Mouse (Mus musculus): Measurements from ENCODE around the gene Harbi1. TPM values are rescaled to one million over a fixed set of nuclear protein-coding genes. Genes with fewer than 3 reads are reported as not detected.
"Not testable (repeated sequence)": the region's sequence is repeated elsewhere in the genome, so short reads cannot be mapped to it uniquely, and the experiment has no call there.

The Harbi1 gene
- polyA plus RNA-seq, 1 experiment from 2014 or later: 20.6 TPM

DNA sequence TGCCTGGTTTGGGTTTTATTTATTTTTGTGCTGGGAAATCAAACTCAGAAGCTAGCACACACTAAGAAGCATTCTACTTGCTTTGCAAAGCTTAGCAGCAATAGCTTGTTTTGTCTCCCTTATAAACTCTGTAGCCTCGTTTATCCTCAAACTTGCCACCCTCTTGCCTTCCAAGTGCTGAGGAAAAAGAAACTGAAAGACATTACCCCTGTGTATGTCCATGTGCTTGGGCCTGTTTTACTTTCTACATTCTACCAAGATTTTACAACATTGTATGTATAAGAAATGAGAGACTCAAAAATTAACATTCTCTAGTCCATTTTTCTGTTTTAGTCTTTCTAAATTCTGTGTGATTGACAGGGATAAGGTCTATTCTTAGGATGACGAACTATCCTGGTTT lies 14.1 kb downstream of the Harbi1 start:
- DNase-seq (ENCODE audit: low spot score) (no peak), ATAC-seq (ENCODE audit: low FRiP score) (no peak)
- H3K4me2 ChIP-seq (replicated peaks; ENCODE audit: low read depth, low read length): no peak overlapping the region
- no peaks in the 10 kb centered on the region for H3K27me3 ChIP-seq (ENCODE audit: control insufficient read depth, insufficient read depth, low read length)
- no peaks in the 10 kb centered on the region for H3K4me1 ChIP-seq (replicated peaks; ENCODE audit: control insufficient read depth, insufficient read depth, low read length)
- H3K9ac ChIP-seq (ENCODE audit: low read depth, low read length): no peak overlapping the region
- H3K4me3 ChIP-seq (ENCODE audit: low read depth, low read length): no peak overlapping the region
- H3K36me3 ChIP-seq (ENCODE audit: control insufficient read depth, insufficient read depth, low read length): no peaks in the 10 kb centered on the region
- 72% methylated on average over 2 of the region's 2 CpGs for WGBS
- H3K27ac ChIP-seq (ENCODE audit: low read depth, low read length): no peak overlapping the region
- H3K9me3 ChIP-seq (ENCODE audit: control insufficient read depth, low read length): no peaks in the 10 kb centered on the region

GRCm38 (mm10) chr2:91725476-91725875 lies 14.8 kb downstream of the Harbi1 start:
- not testable (repeated sequence) for H3K4me1 ChIP-seq (replicated peaks; ENCODE audit: control insufficient read depth, insufficient read depth, low read length); DNase-seq (ENCODE audit: low spot score); H3K4me2 ChIP-seq (replicated peaks; ENCODE audit: low read depth, low read length); ATAC-seq (ENCODE audit: low FRiP score); H3K36me3 ChIP-seq (ENCODE audit: control insufficient read depth, insufficient read depth, low read length); H3K27me3 ChIP-seq (ENCODE audit: control insufficient read depth, insufficient read depth, low read length); H3K27ac ChIP-seq (ENCODE audit: low read depth, low read length); H3K4me3 ChIP-seq (ENCODE audit: low read depth, low read length); H3K9me3 ChIP-seq (ENCODE audit: control insufficient read depth, low read length); H3K9ac ChIP-seq (ENCODE audit: low read depth, low read length)
- 53% methylated on average over 4 of the region's 4 CpGs for WGBS

DNA sequence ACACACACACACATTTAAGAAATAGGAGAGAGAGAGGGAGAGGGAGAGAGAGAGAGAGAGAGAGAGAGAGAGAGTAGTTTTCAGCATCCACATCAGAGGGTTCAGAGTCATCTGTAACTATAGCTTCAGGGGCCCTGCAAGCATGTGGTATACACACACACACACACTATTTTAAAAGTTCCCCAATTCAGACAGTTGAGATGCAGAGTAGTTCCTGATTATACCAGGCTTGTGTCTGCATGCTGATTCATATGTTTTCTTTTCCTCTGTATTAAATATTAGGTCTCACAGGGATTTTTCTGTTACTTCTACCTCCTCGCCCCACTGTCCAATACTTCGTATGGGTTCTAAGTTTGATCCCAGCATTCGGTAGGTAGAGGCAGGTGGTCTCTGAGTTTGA lies 16.4 kb downstream of the Harbi1 start:
- no peak for ATAC-seq (ENCODE audit: low FRiP score)
- 95% methylated on average over 3 of the region's 3 CpGs for WGBS

GRCm38 (mm10) chr2:91729571-91729970 lies 18.9 kb downstream of the Harbi1 start:
- DNase-seq (ENCODE audit: low spot score) (no peak), ATAC-seq (ENCODE audit: low FRiP score) (0 out of 2 replicates have a peak, but pooled peaks have one; percentile 22)
- Histone ChIP-seq H3K9me3 (ENCODE audit: control insufficient read depth, low read length) (no peaks in the 10 kb centered on the region), H3K4me3 (ENCODE audit: low read depth, low read length) (peak overlapping the region; percentile 99), H3K36me3 (ENCODE audit: control insufficient read depth, insufficient read depth, low read length) (no peaks in the 10 kb centered on the region), H3K4me2 (replicated peaks; ENCODE audit: low read depth, low read length) (peak overlapping the region; percentile 33), H3K27ac (ENCODE audit: low read depth, low read length) (no peak overlapping the region), H3K9ac (ENCODE audit: low read depth, low read length) (peak overlapping the region; percentile 31; the same call in 1 of the 2 replicates), H3K4me1 (replicated peaks; ENCODE audit: control insufficient read depth, insufficient read depth, low read length) (no peaks in the 10 kb centered on the region), H3K27me3 (ENCODE audit: control insufficient read depth, insufficient read depth, low read length) (no peaks in the 10 kb centered on the region)
- WGBS: 18% methylated on average over 4 of the region's 4 CpGs

More for the DNA sequence above, 16.4 kb downstream of the Harbi1 start:
- Histone ChIP-seq H3K9me3 (ENCODE audit: control insufficient read depth, low read length) (no peaks in the 10 kb centered on the region), H3K27me3 (ENCODE audit: control insufficient read depth, insufficient read depth, low read length) (no peaks in the 10 kb centered on the region), H3K4me2 (replicated peaks; ENCODE audit: low read depth, low read length) (no peak overlapping the region), H3K4me1 (replicated peaks; ENCODE audit: control insufficient read depth, insufficient read depth, low read length) (no peaks in the 10 kb centered on the region), H3K9ac (ENCODE audit: low read depth, low read length) (no peak overlapping the region), H3K36me3 (ENCODE audit: control insufficient read depth, insufficient read depth, low read length) (no peaks in the 10 kb centered on the region), H3K4me3 (ENCODE audit: low read depth, low read length) (no peak overlapping the region), H3K27ac (ENCODE audit: low read depth, low read length) (no peak overlapping the region)
- DNase-seq (ENCODE audit: low spot score): no peak

GRCm38 (mm10) chr2:91729971-91730821 lies 19.5 kb downstream of the Harbi1 start, which contains the start of gene Ambra1:
Gene Ambra1 (plus strand): TSS chr2:91730134.
- Histone ChIP-seq H3K4me2 (replicated peaks; ENCODE audit: low read depth, low read length) (peak within 1 kb of the TSS; percentile 50), H3K9me3 (ENCODE audit: control insufficient read depth, low read length) (no peaks in the 10 kb centered on the region), H3K4me3 (ENCODE audit: low read depth, low read length) (peak within 1 kb of the TSS; percentile 99), H3K9ac (ENCODE audit: low read depth, low read length) (peak within 1 kb of the TSS; percentile 97), H3K36me3 (ENCODE audit: control insufficient read depth, insufficient read depth, low read length) (no peaks in the 10 kb centered on the region), H3K27me3 (ENCODE audit: control insufficient read depth, insufficient read depth, low read length) (no peaks in the 10 kb centered on the region), H3K27ac (ENCODE audit: low read depth, low read length) (peak within 1 kb of the TSS; percentile 92), H3K4me1 (replicated peaks; ENCODE audit: control insufficient read depth, insufficient read depth, low read length) (no peaks in the 10 kb centered on the region)
- ATAC-seq (ENCODE audit: low FRiP score) (peak; percentile 91), DNase-seq (ENCODE audit: low spot score) (peak; percentile 98)
- under 1% methylated on average over 55 of the region's 68 CpGs for WGBS

DNA sequence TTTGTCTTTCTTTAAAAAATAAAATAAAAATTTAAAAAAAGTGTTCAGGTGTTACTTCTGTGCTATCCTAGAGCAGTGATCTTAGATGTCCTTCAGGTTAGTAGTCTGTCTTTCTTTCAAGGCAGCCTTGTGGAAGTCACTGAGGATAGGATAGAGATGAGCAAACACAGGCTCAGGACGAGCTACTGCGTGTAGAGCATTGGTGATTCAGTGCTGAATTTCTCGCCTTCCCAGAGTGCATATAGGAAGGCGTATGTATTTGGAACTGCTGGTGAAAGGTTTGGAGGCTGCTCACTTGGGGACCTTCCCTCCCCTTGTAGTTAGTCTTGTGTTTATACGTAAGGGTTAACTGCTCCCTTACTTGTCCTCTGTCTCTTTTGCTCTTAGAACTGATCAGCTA lies 24.6 kb downstream of the Harbi1 start:
- H3K36me3 ChIP-seq (ENCODE audit: control insufficient read depth, insufficient read depth, low read length): no peaks in the 10 kb centered on the region
- ATAC-seq (ENCODE audit: low FRiP score) (no peak), DNase-seq (ENCODE audit: low spot score) (no peak)
- no peak overlapping the region for H3K9ac ChIP-seq (ENCODE audit: low read depth, low read length)
- H3K9me3 ChIP-seq (ENCODE audit: control insufficient read depth, low read length): no peaks in the 10 kb centered on the region
- H3K4me3 ChIP-seq (ENCODE audit: low read depth, low read length): no peak overlapping the region
- 94% methylated on average over 5 of the region's 5 CpGs for WGBS
- H3K4me1 ChIP-seq (replicated peaks; ENCODE audit: control insufficient read depth, insufficient read depth, low read length): no peaks in the 10 kb centered on the region
- H3K27ac ChIP-seq (ENCODE audit: low read depth, low read length): no peak overlapping the region
- H3K4me2 ChIP-seq (replicated peaks; ENCODE audit: low read depth, low read length): no peak overlapping the region
- H3K27me3 ChIP-seq (ENCODE audit: control insufficient read depth, insufficient read depth, low read length): no peaks in the 10 kb centered on the region

DNA sequence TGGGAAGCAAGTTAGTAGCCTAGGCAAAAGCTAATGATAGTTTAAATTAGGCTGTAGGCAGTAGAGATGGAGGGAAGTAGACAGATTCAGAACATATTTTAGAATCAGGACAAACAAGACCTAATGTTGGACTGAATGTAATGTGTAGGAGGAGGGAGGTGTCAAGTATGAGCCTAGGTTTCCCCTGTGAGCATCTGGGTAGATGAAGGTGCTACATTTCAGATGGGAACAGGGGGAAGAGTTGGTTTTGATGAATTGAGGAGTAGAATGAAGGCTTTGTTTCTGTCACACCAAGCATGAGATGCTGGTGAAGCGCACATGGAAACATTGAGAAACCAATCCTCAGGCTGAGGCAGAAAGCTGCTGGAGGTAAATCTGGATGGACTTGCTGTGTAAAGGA lies 28.9 kb downstream of the Harbi1 start:
- no peaks in the 10 kb centered on the region for H3K4me1 ChIP-seq (replicated peaks; ENCODE audit: control insufficient read depth, insufficient read depth, low read length)
- no peaks in the 10 kb centered on the region for H3K9me3 ChIP-seq (ENCODE audit: control insufficient read depth, low read length)
- H3K27ac ChIP-seq (ENCODE audit: low read depth, low read length): no peak overlapping the region
- H3K4me3 ChIP-seq (ENCODE audit: low read depth, low read length): no peak overlapping the region
- 95% methylated on average over 1 of the region's 1 CpGs for WGBS
- ATAC-seq (ENCODE audit: low FRiP score): no peak
- H3K4me2 ChIP-seq (replicated peaks; ENCODE audit: low read depth, low read length): no peak overlapping the region
- DNase-seq (ENCODE audit: low spot score): no peak
- no peaks in the 10 kb centered on the region for H3K27me3 ChIP-seq (ENCODE audit: control insufficient read depth, insufficient read depth, low read length)
- H3K9ac ChIP-seq (ENCODE audit: low read depth, low read length): no peak overlapping the region
- H3K36me3 ChIP-seq (ENCODE audit: control insufficient read depth, insufficient read depth, low read length): no peaks in the 10 kb centered on the region

GRCm38 (mm10) chr2:91744686-91745085 lies 34.0 kb downstream of the Harbi1 start:
- no peak overlapping the region for H3K27ac ChIP-seq (ENCODE audit: low read depth, low read length)
- H3K4me2 ChIP-seq (replicated peaks; ENCODE audit: low read depth, low read length): no peak overlapping the region
- H3K9me3 ChIP-seq (ENCODE audit: control insufficient read depth, low read length): no peaks in the 10 kb centered on the region
- ATAC-seq (ENCODE audit: low FRiP score): no peak
- no peaks in the 10 kb centered on the region for H3K27me3 ChIP-seq (ENCODE audit: control insufficient read depth, insufficient read depth, low read length)
- no peak overlapping the region for H3K4me3 ChIP-seq (ENCODE audit: low read depth, low read length)
- no peak for DNase-seq (ENCODE audit: low spot score)
- 87% methylated on average over 5 of the region's 5 CpGs for WGBS
- no peaks in the 10 kb centered on the region for H3K36me3 ChIP-seq (ENCODE audit: control insufficient read depth, insufficient read depth, low read length)
- H3K4me1 ChIP-seq (replicated peaks; ENCODE audit: control insufficient read depth, insufficient read depth, low read length): no peaks in the 10 kb centered on the region
- H3K9ac ChIP-seq (ENCODE audit: low read depth, low read length): no peak overlapping the region

DNA sequence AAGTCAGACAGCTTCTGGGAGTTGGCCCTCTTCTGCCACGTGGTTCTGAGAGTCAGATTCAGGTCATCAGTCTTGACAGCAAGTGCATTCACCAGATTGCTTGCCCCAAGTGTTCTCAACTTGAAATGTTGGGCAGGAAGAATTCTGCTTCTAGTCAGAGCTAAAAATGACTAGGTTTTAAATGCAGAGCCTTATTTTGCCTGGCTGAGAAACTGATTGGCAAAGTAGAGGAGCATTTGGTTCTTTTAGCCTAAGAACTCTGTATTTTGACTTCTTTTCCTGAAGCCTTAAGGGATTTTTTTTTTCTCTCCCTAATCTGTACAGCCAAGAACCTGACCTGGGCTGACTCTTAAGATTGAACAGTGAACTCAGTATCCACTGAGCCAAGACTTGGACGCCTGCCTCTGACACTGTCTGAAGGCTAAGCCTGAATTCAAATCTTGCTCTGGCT lies 39.2 kb downstream of the Harbi1 start:
- H3K36me3 ChIP-seq (ENCODE audit: control insufficient read depth, insufficient read depth, low read length): no peaks in the 10 kb centered on the region

More for the DNA sequence above, 39.2 kb downstream of the Harbi1 start:
- Histone ChIP-seq H3K9me3 (ENCODE audit: control insufficient read depth, low read length) (no peaks in the 10 kb centered on the region), H3K9ac (ENCODE audit: low read depth, low read length) (no peak overlapping the region), H3K27me3 (ENCODE audit: control insufficient read depth, insufficient read depth, low read length) (no peaks in the 10 kb centered on the region), H3K27ac (ENCODE audit: low read depth, low read length) (no peak overlapping the region), H3K4me2 (replicated peaks; ENCODE audit: low read depth, low read length) (no peak overlapping the region), H3K4me1 (replicated peaks; ENCODE audit: control insufficient read depth, insufficient read depth, low read length) (no peaks in the 10 kb centered on the region), H3K4me3 (ENCODE audit: low read depth, low read length) (no peak overlapping the region)
- no peak for ATAC-seq (ENCODE audit: low FRiP score)
- no peak for DNase-seq (ENCODE audit: low spot score)
- 73% methylated on average over 2 of the region's 2 CpGs for WGBS

All from hindbrain, embryonic 11.5 days (tissue).